Mouse (Mus musculus): ENCODE data around the gene AU021092. TPM values are rescaled to one million over a fixed set of nuclear protein-coding genes. Genes with fewer than 3 reads are reported as not detected.

AU021092 gene
- total RNA-seq, 1 experiment: 1.7 TPM

DNA sequence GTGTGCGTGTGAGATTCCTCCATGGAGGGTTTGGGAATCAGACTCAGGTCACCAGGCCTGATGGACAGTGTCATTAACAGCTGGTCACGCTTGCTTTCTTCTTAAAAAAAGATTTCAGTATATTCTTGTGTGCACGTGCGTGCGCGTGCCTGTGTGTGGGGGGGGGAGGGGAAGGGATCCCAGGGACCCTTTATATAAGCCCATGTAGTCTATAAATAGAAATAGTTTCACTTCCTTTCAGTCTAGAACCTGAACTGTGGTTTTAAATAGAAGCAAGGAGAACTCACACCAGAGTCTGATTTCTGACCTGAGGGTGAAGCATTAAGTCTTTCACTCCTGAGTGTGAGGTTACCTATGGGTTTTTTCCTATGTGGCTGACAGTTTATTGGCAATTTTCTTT is 57.8 kb downstream of the AU021092 start:
- no peak overlapping the region for H3K27ac ChIP-seq (ENCODE audit: insufficient read depth, low read depth, low read length, poor library complexity, severe bottlenecking)
- TF ChIP-seq ZC3H11A (IDR thresholded peaks at IDR 0.05; ENCODE audit: borderline replicate concordance, low read depth, low read length) (no peak), CHD2 (IDR thresholded peaks at IDR 0.05; ENCODE audit: low read depth, low read length) (no peak), ZNF384 (IDR thresholded peaks at IDR 0.05; ENCODE audit: low read depth, low read length) (no peak), HCFC1 (IDR thresholded peaks at IDR 0.05; ENCODE audit: borderline replicate concordance, insufficient read depth, low read length) (no peak), MAFK (IDR thresholded peaks at IDR 0.05; ENCODE audit: insufficient read depth, low read depth, low read length) (no peak)
- no peaks in the 10 kb centered on the region for H3K36me3 ChIP-seq (ENCODE audit: control insufficient read depth, insufficient read depth, low read length, poor library complexity, severe bottlenecking)
- no peak for DNase-seq (ENCODE audit: low read depth, low spot score)
- in situ Hi-C loops (cut with MboI; ENCODE audit: low sequenced_read_pairs in 2 of 2, unreplicated experiment in 2 of 2): no loop called here
- no peaks in the 10 kb centered on the region for H3K9me3 ChIP-seq (ENCODE audit: control insufficient read depth, insufficient read depth, low read depth, low read length)
- H3K4me3 ChIP-seq (ENCODE audit: insufficient read depth in 1 of 2, low read depth in 1 of 2, low read length in 2 of 2, poor library complexity in 1 of 2, severe bottlenecking in 1 of 2): no peak overlapping the region
- no peak overlapping the region for H3K9ac ChIP-seq (ENCODE audit: insufficient read depth, low read depth, low read length, poor library complexity, severe bottlenecking)
- H3K4me1 ChIP-seq (ENCODE audit: control insufficient read depth in 2 of 2, insufficient read depth in 2 of 2, low read length in 2 of 2, poor library complexity in 1 of 2): peaks cover 0 to 4% of the 10 kb centered on the region in 2 experiments; a peak in 1 of 4 replicates

Other genes starting within 250 kb of the AU021092 start
- gene Sept12, start 224.4 kb downstream of the AU021092 start, total RNA-seq (2012; rRNA removed): 0.13 and 0.16 TPM in 2 replicates
- gene Smim22, start 215.0 kb downstream of the AU021092 start, total RNA-seq (2012; rRNA removed): 1.9 and 2.2 TPM in 2 replicates
- 18.7 and 25.7 TPM in 2 replicates for gene Rogdi, start 208.7 kb downstream of the AU021092 start, total RNA-seq (2012; rRNA removed)
- gene Glyr1, start 172.4 kb downstream of the AU021092 start, total RNA-seq (2012; rRNA removed): 67.4 and 75.6 TPM in 2 replicates
- 13.5 and 16.0 TPM in 2 replicates for gene Ubn1, start 172.2 kb downstream of the AU021092 start, total RNA-seq (2012; rRNA removed)
- 4.1 and 6.0 TPM in 2 replicates for gene Ppl, start 89.9 kb downstream of the AU021092 start, total RNA-seq (2012; rRNA removed)
- 1.3 and 3.1 TPM in 2 replicates for gene Sec14l5, start 75.2 kb downstream of the AU021092 start, total RNA-seq (2012; rRNA removed)
- gene Nagpa, start 18.3 kb downstream of the AU021092 start, total RNA-seq (2012; rRNA removed): 40.3 and 58.1 TPM in 2 replicates
- gene Alg1, start 11.3 kb upstream of the AU021092 start, total RNA-seq (2012; rRNA removed): 62.6 and 95.1 TPM in 2 replicates
- 23.0 and 34.5 TPM in 2 replicates for gene Eef2kmt, start 33.7 kb upstream of the AU021092 start, total RNA-seq (2012; rRNA removed)

Measured in ES-E14 (cell line).